Mouse (Mus musculus) E14TG2a.4 (cell line): ENCODE measurements around the gene Ehmt2.

Experiments used
- H3K27me3 ChIP-seq: 2 replicates; pipeline ENCODE4 v1.6.1; 2014; ENCODE audit warnings: low read length, control low read depth; ENCODE audit not compliant: insufficient read depth
- H3K36me3 ChIP-seq: 2 replicates; pipeline ENCODE4 v1.6.1; 2014; ENCODE audit warnings: low read length, control low read depth; ENCODE audit not compliant: insufficient read depth
- H3K4me1 ChIP-seq: replicated peaks from 2 replicates; pipeline ENCODE4 v1.6.1; 2014; ENCODE audit warnings: low read depth, low read length, control low read depth
- H3K4me3 ChIP-seq: replicated peaks from 2 replicates; pipeline ENCODE4 v1.5.1; 2014; ENCODE audit warnings: mild to moderate bottlenecking, low read length
- H3K9me3 ChIP-seq: 2 replicates; pipeline ENCODE4 v1.6.1; 2014; ENCODE audit warnings: low read length, control low read depth
- CTCF ChIP-seq: conservative IDR thresholded peaks from 2 replicates; pipeline ENCODE4 v1.5.1; 2014; ENCODE audit warnings: low read length
- NANOG ChIP-seq: IDR thresholded peaks from 2 replicates; pipeline ENCODE4 v1.6.1; 2014; ENCODE audit warnings: borderline replicate concordance, low read length, mixed read lengths
- POU5F1 ChIP-seq: IDR thresholded peaks from 2 replicates; pipeline ENCODE4 v1.6.1; 2014; ENCODE audit warnings: low read length, borderline replicate concordance

Gene Ehmt2

DNA sequence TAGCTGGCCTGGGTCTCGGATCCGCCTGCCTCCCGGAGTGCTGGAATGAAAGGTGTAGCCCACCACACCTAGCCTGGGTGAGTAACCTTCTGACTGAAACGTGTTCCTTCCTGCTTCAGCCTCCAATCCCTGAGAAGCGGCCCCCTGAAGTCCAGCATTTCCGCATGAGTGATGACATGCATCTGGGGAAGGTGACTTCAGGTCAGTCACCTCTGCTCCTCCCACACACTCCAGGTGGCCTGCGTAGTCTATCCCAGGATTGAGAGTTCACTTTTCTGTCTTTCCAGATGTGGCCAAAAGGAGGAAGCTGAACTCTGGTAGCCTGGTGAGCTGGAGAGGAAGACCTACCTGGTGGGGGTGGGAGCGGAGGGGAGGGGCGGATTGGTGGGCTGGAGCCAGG, 4.6 kb downstream of the Ehmt2 start:
- Histone ChIP-seq H3K4me1 (peaks cover 79% of the 10 kb centered on the region), H3K27me3 (no peaks in the 10 kb centered on the region), H3K9me3 (no peaks in the 10 kb centered on the region), H3K4me3 (peak overlapping the region; percentile 46), H3K36me3 (peaks cover 67% of the 10 kb centered on the region)
- no peak for TF ChIP-seq CTCF
- TF ChIP-seq POU5F1: no peak
- TF ChIP-seq NANOG: no peak

DNA sequence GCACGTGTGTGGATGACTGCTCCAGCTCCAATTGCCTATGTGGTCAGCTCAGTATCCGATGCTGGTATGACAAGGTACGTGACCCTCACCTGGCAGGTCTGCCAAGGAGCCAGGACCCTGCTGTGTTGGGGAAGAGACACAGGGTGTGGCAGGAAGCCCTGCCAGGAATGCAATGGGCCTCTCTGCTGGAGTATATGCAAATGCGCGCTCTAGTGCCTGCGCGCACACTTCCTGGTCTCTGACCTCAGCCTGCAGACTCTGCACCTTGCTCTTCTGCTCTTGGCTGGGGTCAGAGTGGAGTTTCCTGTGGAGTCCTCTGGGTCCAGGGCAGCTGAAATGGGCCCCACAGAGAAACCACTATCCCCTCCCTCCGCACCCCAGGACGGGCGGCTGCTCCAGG, 12.7 kb downstream of the Ehmt2 start:
- Histone ChIP-seq H3K4me1 (peaks cover 100% of the 10 kb centered on the region), H3K4me3 (peak overlapping the region; percentile 79), H3K9me3 (no peaks in the 10 kb centered on the region), H3K27me3 (no peaks in the 10 kb centered on the region), H3K36me3 (peaks cover 80% of the 10 kb centered on the region)
- TF ChIP-seq CTCF (no peak), POU5F1 (peak; percentile 33; the same call in 1 of the 2 replicates), NANOG (peak; percentile 40; the same call in 1 of the 2 replicates)

GRCm38 (mm10) chr17:34911945-34912351, 13.7 kb downstream of the Ehmt2 start:
- Histone ChIP-seq H3K4me3 (peak overlapping the region; percentile 79), H3K36me3 (peaks cover 71% of the 10 kb centered on the region), H3K9me3 (no peaks in the 10 kb centered on the region), H3K4me1 (peaks cover 92% of the 10 kb centered on the region), H3K27me3 (no peaks in the 10 kb centered on the region)
- TF ChIP-seq POU5F1 (no peak), CTCF (peak; percentile 92), NANOG (no peak)

GRCm38 (mm10) chr17:34913930-34914665, 15.8 kb downstream of the Ehmt2 start, which contains the start of gene Slc44a4:
TSS of gene Slc44a4 (plus strand) at chr17:34914466.
- TF ChIP-seq POU5F1 (no peak), NANOG (no peak), CTCF (no peak)
- H3K4me1 ChIP-seq: peaks cover 86% of the 10 kb centered on the region

DNA sequence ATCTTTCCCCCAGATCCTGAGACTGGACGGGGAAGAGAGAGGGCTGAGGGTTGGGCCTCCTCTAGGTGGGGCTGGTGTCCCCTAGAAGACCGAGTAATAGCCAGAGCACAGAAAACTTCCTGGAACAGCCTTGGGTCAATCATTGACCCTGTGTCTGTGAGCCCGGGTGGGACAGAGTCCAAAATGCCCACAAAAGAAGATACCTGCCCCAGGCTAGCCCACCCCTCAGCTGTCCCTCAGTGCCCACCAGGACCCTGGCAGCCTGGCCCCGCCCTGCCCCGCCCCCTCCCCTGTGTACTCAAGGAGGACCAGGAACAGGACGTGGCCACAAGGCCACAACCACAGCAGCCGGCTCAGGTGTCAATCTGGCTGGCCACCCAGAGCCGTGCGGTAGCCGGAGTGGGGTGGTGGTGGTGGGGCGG, 17.2 kb downstream of the Ehmt2 start:
- Histone ChIP-seq H3K4me1 (peaks cover 72% of the 10 kb centered on the region), H3K4me3 (peak overlapping the region; percentile 35; the same call in 1 of the 2 replicates), H3K9me3 (no peaks in the 10 kb centered on the region), H3K36me3 (peaks cover 36% of the 10 kb centered on the region), H3K27me3 (no peaks in the 10 kb centered on the region)
- TF ChIP-seq NANOG (no peak), CTCF (no peak), POU5F1 (no peak)

More at GRCm38 (mm10) chr17:34913930-34914665, 15.8 kb downstream of the Ehmt2 start, which contains the start of gene Slc44a4:
- Histone ChIP-seq H3K27me3 (no peaks in the 10 kb centered on the region), H3K36me3 (peaks cover 49% of the 10 kb centered on the region), H3K4me3 (peak within 1 kb of the TSS; percentile 51; the same call in 1 of the 2 replicates), H3K9me3 (no peaks in the 10 kb centered on the region)

- peaks cover 27% of the 10 kb centered on the region for H3K36me3 ChIP-seq
- no peaks in the 10 kb centered on the region for H3K9me3 ChIP-seq
- TF ChIP-seq CTCF (no peak), POU5F1 (no peak), NANOG (no peak)
- H3K4me1 ChIP-seq: peaks cover 63% of the 10 kb centered on the region
- H3K27me3 ChIP-seq: no peaks in the 10 kb centered on the region
- no peak overlapping the region for H3K4me3 ChIP-seq
Measured at GRCm38 (mm10) chr17:34916316-34916715, 18.0 kb downstream of the Ehmt2 start.

- H3K36me3 ChIP-seq: peaks cover 19% of the 10 kb centered on the region
- peak overlapping the region; percentile 52 for H3K4me3 ChIP-seq
- no peaks in the 10 kb centered on the region for H3K27me3 ChIP-seq
- no peaks in the 10 kb centered on the region for H3K9me3 ChIP-seq
- H3K4me1 ChIP-seq: peaks cover 55% of the 10 kb centered on the region
- TF ChIP-seq NANOG (no peak), POU5F1 (no peak), CTCF (no peak)
Measured at GRCm38 (mm10) chr17:34917188-34917587, 18.9 kb downstream of the Ehmt2 start.

- Histone ChIP-seq H3K36me3 (no peaks in the 10 kb centered on the region), H3K27me3 (no peaks in the 10 kb centered on the region; the same call in 1 of the 2 replicates), H3K9me3 (no peaks in the 10 kb centered on the region), H3K4me1 (peaks cover 17% of the 10 kb centered on the region), H3K4me3 (no peak overlapping the region)
- TF ChIP-seq CTCF (peak; percentile 43), NANOG (no peak)
Measured at GRCm38 (mm10) chr17:34922939-34923338, 24.7 kb downstream of the Ehmt2 start.

GRCm38 (mm10) chr17:34924258-34924657, 26.0 kb downstream of the Ehmt2 start:
- Histone ChIP-seq H3K9me3 (no peaks in the 10 kb centered on the region), H3K36me3 (no peaks in the 10 kb centered on the region)
- TF ChIP-seq NANOG (no peak), POU5F1 (no peak), CTCF (no peak)

More at GRCm38 (mm10) chr17:34924258-34924657, 26.0 kb downstream of the Ehmt2 start:
- H3K4me1 ChIP-seq: peaks cover 25% of the 10 kb centered on the region
- no peaks in the 10 kb centered on the region; the same call in 1 of the 2 replicates for H3K27me3 ChIP-seq
- H3K4me3 ChIP-seq: no peak overlapping the region
